Mouse (Mus musculus) liver, embryonic 14.5 days (tissue): ENCODE data around the gene Grin2d.

Experiments
- CTCF ChIP-seq: IDR thresholded peaks from 2 replicates; pipeline ENCODE4 v1.5.1; 2016; ENCODE audit warnings: antibody characterized with exemption, low read depth, control low read depth
- EP300 ChIP-seq: IDR thresholded peaks from 2 replicates; pipeline ENCODE4 v1.6.1; 2016; ENCODE audit warnings: antibody characterized with exemption, low read depth

- TF ChIP-seq CTCF: no peak
- no peak for TF ChIP-seq EP300
These were observed 87.5 kb downstream of the Grin2d start for GRCm38 (mm10) chr7:45790721-45791120.
